Mouse (Mus musculus) kidney, adult 11 months (tissue): ENCODE data around the gene Golga7b.

Source experiments
- DNase-seq: peaks from one replicate; pipeline ENCODE4 v3.0.0; 2022

The Golga7b gene

GRCm38 (mm10) chr19:42305746-42306145 is 58.4 kb downstream of the Golga7b start:
- DNase-seq: no peak

- no peak for DNase-seq
Observed at GRCm38 (mm10) chr19:42306202-42306601, 58.8 kb downstream of the Golga7b start.

DNA sequence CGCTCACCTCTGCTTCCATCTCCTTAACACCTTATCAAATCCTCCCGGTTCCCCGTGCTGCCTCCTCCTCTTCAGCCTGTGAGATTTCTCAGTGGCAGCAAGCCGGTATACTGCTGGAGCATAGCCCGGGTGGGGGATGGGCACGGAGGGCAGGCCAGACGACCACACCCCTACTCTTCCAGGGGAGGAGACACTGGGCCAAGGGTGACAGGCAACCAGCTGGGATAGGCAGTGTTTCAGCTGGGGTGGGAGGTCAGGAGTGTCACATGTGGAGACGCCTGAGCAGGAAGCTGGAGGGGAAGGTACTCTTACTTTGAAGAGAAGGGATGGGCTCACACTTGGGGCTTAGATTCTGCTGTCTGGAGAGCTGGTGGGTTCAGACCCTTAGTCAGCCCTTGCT is 59.6 kb downstream of the Golga7b start:
- DNase-seq: no peak

DNA sequence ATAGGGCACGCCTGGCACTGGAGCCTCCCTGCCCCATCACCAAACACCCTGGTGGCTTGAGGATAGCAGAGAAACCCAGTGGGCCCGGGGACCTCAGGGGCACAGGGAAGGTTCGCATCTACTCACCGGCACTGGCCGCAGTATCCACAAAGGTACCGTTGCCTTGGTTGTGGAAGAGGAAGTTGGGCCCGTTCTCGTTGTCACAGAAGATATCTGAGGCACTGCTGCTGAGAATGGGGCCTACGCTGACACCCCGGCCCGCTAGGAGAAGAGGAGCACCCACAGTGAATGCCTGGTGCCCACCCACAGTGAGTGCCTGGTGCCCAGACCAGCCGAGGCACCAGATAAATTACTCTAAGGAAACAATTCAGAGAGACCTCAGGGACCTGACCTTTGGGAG is 61.6 kb downstream of the Golga7b start:
- no peak for DNase-seq

- DNase-seq: no peak
Observed at GRCm38 (mm10) chr19:42311332-42311731, 64.0 kb downstream of the Golga7b start.

- DNase-seq: no peak
Observed at GRCm38 (mm10) chr19:42312191-42312590, 64.8 kb downstream of the Golga7b start.

DNA sequence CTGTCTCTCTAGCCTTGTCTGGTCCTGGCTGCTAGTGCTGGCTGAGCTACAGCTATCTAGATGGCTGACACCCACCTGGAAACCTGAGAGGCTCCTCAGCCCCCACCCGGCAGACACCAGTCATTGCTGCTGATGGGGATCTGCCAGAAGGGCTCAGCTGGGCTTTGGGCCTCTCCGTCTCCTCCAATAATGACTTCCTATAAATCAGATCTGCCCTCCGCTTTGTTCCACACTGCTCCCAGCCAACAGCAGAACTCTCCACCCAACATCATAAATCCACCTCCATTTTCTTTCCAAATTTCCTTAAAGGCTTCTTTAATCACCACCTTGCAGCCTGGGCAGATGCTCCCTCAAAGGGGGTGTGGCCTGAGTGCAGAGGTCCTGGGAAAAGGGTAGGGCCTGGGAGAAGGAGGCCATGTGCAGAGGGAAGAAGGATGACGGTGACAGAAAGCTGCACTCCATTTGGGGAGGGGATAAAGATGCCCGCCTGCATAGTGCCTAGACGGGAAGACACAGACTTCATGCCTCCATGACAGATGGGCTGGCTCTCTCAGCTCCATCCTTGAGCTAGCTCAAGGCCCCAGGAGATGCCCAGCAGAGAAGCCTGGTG is 67.8 kb downstream of the Golga7b start:
- no peak for DNase-seq

DNA sequence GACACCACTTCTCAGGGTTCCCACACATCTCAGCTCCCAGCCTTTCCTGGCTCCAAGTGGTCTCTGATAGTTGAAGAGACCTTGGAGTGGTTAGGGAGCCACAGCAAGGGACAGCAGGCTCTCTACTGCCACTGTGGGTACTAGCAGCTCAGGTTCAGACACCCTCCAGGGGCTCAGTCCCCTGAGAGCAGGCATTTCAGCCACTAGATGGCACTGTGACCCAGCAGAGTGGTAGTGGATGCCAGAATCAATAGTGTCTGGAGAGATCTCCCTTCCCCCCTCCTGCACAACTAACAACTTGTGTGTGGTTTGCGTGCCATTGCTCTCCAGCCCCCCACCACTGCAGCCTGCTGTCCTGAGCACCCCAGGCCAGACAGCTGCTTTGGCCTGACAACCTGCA is 68.5 kb downstream of the Golga7b start:
- peak; percentile 68 for DNase-seq

DNA sequence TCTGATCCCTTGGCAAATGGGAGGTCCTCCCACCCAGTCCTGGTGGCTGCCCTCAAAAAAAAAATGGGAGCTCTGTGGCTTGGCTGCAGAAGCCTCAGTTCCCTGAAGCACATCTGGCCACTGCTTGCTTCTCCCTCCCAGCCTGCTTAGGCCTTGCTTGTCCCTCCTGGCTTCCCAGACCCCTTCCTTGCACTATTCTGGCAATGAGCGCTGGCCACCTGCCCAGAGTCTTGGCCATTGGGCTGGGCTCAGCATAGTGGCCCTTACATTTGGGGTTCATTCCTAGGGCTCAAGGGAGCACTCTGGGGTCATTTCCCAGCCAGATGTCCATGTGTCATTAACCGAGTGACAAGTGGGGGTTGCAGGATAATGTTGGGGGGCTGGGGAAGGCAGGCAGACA is 69.2 kb downstream of the Golga7b start:
- no peak for DNase-seq

- DNase-seq: no peak
Observed at GRCm38 (mm10) chr19:42316998-42317397, 69.6 kb downstream of the Golga7b start.

GRCm38 (mm10) chr19:42317648-42318425 is 70.5 kb downstream of the Golga7b start:
- DNase-seq: no peak
